Comparison of ENCODE assay signal across 8 mouse cellular contexts in the genomic region with DNA sequence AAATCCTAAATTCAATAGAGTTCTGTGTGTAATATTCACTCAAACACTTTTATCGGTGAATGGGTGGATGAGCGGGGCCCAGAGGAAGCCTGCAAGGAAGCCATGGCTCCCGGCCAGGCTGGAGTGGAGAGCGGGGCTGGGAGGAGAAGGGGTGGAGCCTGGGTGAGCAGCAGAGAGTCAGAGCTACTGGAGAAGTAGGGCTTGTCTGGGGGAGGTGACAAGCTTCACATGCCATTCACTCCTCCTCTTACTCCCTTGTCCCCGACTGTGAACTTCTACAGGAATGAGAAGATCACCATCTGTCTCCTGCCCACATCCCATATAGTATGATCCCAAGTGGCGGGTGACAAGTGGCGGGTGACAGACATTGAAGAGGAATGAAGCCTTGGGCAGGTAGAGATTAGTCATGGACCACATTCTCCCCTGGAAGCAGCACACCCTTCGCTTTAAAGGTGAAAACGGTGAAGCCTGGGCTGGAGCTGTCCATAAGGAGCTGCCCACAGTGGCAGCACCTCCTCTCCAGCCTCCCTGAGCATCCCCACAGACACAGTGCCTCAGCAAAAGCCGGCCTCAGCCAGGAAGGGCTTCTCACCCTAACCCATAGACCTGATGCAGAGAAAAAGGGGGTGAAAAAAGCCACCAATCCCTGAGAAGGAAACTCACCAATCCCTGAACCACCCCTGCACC.
DNase-seq lines count a peak whose midpoint lies in the region; ATAC-seq and TF ChIP-seq lines count a peak whose summit lies in the region.
"Had no signal": no experiment of that assay in that cellular context is flagged by ENCODE, and none has a peak within 500 bp of the region (broad histone marks: within the 10 kb centered on the region; RNA-seq: fewer than 3 reads in every experiment).

No protein-coding gene starts in this region.

- H3K4me3 ChIP-seq in lung, adult 2 months (replicated peaks; ENCODE audit: extremely low read depth, low read depth, low read length): no peak overlapping the region
- H3K4me3 ChIP-seq: neural tube, embryonic 12.5 days had no signal

- no peak for TF ChIP-seq CTCF in lung, adult 2 months (IDR thresholded peaks at IDR 0.05; ENCODE audit: insufficient read depth, low read length)

- 41% methylated on average over 10 of the region's 10 CpGs for WGBS in lung, adult 2 months

- peak; percentile 45 for ATAC-seq in granulocyte monocyte progenitor cell, adult 5-6 weeks (replicated peaks; ENCODE audit: poor library complexity, severe bottlenecking)

- peak; percentile 76 for DNase-seq in adrenal gland, postnatal 14 days
- DNase-seq in cerebellum, adult 11 months: peak; percentile 71
- peak; percentile 42 to 46 for DNase-seq in kidney, adult 8-10 months
- peak; percentile 52 for DNase-seq in lung, adult 2 months
- DNase-seq in telencephalon, adult 2 months (ENCODE audit: low read depth, low spot score): peak; percentile 74
- DNase-seq in thymus, postnatal 10 days (ENCODE audit: low spot score in 2 of 2): no peak

- no peak for TF ChIP-seq POLR2A in lung, adult 2 months (IDR thresholded peaks at IDR 0.05; ENCODE audit: borderline replicate concordance, extremely low read depth, low read depth, low read length)

- H3K4me1 ChIP-seq in lung, adult 2 months (ENCODE audit: control insufficient read depth, insufficient read depth, low read length): no peaks in the 10 kb centered on the region
- H3K4me1 ChIP-seq: neural tube, embryonic 12.5 days had no signal

Comparison
In these comparisons a context has a peak if more than half of its experiments do, and no peak if none do; other contexts are left out.
1. DNase-seq: peak in adrenal gland, postnatal 14 days (single experiment), cerebellum, adult 11 months (single experiment), kidney, adult 8-10 months (2 of 2), lung, adult 2 months (single experiment) and telencephalon, adult 2 months (single experiment); none in thymus, postnatal 10 days (0 of 2).